Mouse (Mus musculus) naive thymus-derived CD4-positive, alpha-beta T cell, adult 5 months (primary cell): ENCODE data around the gene Memo1. TPM values are rescaled to one million over a fixed set of nuclear protein-coding genes. Genes with fewer than 3 reads are reported as not detected.

Experiments used
- polyA plus RNA-seq: library from polyadenylated mRNA; unstranded; fragments of 100-300 nt; shearing (Covaris generic); gene quantifications from one replicate; pipeline ENCODE4 v1.2.1, GENCODE M21; 2017

Memo1 gene
- 51.8 TPM for polyA plus RNA-seq

DNA sequence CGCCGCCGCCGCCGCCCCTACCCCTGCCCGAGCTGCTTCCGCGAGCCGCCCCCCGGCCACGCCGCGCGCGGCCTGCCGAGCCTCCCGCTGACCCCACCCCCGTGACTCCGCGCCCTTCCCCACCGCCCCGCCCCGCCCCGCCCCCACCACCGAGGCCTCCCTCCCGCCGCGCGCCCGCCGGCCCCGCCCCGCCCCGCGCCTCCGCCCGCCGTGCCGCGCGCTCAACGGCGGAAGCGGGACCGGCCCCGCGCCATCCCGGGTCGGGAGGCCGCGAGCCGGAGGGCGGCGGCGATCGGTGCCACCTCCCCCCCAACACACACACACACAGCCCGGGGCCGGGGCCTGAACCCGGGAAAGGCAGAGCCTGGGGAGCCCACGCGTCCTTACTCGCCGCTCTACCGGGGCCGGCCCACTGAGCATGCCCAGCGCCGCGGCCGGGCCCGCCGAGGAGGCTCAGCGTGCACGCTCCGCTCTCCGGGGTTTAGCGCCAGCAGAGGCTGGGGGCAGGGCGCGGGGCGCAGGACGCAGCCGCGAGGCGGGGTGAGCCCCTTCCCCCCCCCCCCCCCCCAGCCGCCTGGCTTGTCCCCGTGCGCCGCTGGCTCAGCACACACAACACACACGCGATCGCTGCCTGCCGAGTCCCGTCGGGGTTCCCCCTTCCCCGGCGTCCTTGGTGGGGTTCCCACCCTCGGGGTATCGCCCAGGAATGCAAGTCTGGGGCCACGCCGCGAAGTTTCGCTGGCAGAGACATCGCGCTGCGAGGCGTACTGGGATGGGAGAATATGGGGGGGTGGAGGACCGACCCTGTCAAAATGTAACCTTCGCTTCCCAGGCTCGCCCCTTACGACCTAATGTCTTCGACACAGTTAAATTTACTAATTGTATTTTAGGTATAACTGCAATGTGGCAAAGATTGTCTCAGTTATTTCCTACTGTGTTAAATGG lies at the start of gene Memo1:
Memo1 (minus strand) TSS at position 496 of the 945 bp plus-strand sequence.

DNA sequence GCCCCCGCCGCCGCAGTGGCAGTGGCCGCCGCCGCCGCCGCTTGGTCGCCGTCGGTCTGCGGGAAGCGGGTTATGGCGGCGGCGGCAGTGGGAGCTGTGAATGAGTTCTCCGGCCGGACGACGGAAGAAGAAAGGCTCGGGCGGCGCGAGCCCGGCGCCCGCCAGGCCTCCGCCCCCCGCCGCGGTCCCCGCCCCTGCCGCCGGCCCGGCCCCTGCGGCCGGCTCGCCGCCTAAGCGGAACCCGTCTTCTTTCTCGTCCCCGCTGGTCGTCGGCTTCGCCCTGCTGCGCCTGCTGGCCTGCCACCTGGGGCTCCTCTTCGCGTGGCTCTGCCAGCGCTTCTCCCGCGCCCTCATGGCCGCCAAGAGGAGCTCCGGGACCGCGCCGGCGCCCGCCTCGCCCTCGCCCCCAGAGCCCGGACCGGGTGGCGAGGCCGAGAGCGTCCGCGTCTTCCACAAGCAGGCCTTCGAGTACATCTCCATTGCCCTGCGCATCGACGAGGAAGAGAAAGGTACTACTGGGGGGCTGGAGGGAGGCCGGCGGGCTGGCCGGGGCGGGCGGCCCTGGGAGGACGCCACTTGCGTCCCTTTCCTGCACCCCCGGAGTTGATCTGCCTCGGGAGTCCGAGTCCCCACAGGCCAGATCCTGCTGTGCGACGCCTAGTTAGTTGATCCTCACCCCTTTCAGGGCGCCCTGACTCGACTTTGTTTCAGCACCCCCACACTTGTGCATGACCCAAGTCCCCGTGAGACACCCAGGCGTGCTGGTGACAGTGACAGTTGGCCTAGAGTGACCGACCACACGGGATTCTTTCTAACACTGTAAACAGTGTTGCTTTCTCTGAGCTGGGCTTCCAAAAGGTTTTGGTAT lies 43.9 kb upstream of the Memo1 start, which contains the start of gene Spast:
Spast (plus strand) TSS at position 51 of the 868 bp plus-strand sequence.

DNA sequence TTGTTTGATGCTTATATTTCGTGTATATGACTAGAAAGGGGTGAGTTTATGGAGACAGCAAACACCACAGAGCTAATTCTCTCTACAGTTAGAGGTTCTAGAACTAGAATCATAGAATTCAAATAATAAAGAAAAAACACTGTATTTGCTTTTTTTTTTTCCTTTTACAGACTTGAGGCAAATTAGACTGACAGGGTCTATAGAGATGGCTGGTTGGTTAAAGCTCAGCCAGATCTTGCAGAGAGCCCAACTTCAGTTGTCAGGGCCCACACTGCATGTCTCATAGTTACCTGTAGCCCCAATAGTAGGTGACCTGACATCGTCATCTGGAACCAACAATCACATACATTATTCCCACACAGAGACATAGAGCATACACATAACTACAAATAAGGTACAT lies 28.5 kb upstream of the Memo1 start, which contains the start of gene Dpy30:
Dpy30 (minus strand) TSS at position 101 of the 400 bp plus-strand sequence.

Other genes starting within 250 kb of the Memo1 start
- gene Srd5a2, start 247.6 kb downstream of the Memo1 start, polyA plus RNA-seq, result not detected
- gene Dpy30, start 28.4 kb upstream of the Memo1 start, polyA plus RNA-seq, result 71.6 TPM
- 29.9 TPM for gene Spast, start 43.5 kb upstream of the Memo1 start, polyA plus RNA-seq
- 25.9 TPM for gene Slc30a6, start 100.1 kb upstream of the Memo1 start, polyA plus RNA-seq
- 0.92 TPM for gene Nlrc4, start 163.6 kb upstream of the Memo1 start, polyA plus RNA-seq
- gene Yipf4, start 194.0 kb upstream of the Memo1 start, polyA plus RNA-seq, result 149 TPM
- 86.6 TPM for gene Birc6, start 232.8 kb upstream of the Memo1 start, polyA plus RNA-seq